Comparison of ENCODE assay signal across 11 mouse cellular contexts in genomic region chr2:181952747-181953680, GRCm38 (mm10). TPM values are rescaled to one million over a fixed set of nuclear protein-coding genes. Genes with fewer than 3 reads are reported as not detected.
DNase-seq lines count a peak whose midpoint lies in the region; ATAC-seq and TF ChIP-seq lines count a peak whose summit lies in the region.
"Not testable (repeated sequence)": the region's sequence is repeated elsewhere in the genome, so short reads cannot be mapped to it uniquely, and the experiment has no call there.
"Had no signal": no experiment of that assay in that cellular context is flagged by ENCODE, and none has a peak within 500 bp of the region (broad histone marks: within the 10 kb centered on the region; RNA-seq: fewer than 3 reads in every experiment).

No protein-coding gene starts in this region.

- H3K4me1 ChIP-seq in ES-E14 (ENCODE audit: control insufficient read depth in 2 of 2, insufficient read depth in 2 of 2, low read length in 2 of 2, poor library complexity in 1 of 2); embryonic facial prominence, embryonic 11.5 days (ENCODE audit: control insufficient read depth, insufficient read depth, low read length); kidney, embryonic 15.5 days; liver, embryonic 13.5 days (replicated peaks); midbrain, embryonic 12.5 days; stomach, embryonic 14.5 days (ENCODE audit: control insufficient read depth, insufficient read depth, low read length): not testable (repeated sequence)

- H3K4me3 ChIP-seq in ES-E14 (ENCODE audit: insufficient read depth in 1 of 2, low read depth in 1 of 2, low read length in 2 of 2, poor library complexity in 1 of 2, severe bottlenecking in 1 of 2), result peak overlapping the region; percentile 34 to 61
- H3K4me3 ChIP-seq in embryonic facial prominence, embryonic 11.5 days (ENCODE audit: low read depth, low read length); liver, embryonic 13.5 days (replicated peaks); stomach, embryonic 14.5 days (ENCODE audit: low read depth, low read length): not testable (repeated sequence)
- H3K4me3 ChIP-seq in kidney, embryonic 15.5 days (replicated peaks), result peak overlapping the region; percentile 27
- H3K4me3 ChIP-seq in midbrain, embryonic 12.5 days, result peak overlapping the region; percentile 24

- intact Hi-C loops in heart, postnatal 25 days (cut with DNase I), result not testable (repeated sequence)

- peak; percentile 30 for DNase-seq in ES-E14 (ENCODE audit: low read depth, low spot score)
- DNase-seq in embryonic facial prominence, embryonic 11.5 days (ENCODE audit: low spot score), result peak; percentile 27
- DNase-seq in gonadal fat pad, adult 2 months (ENCODE audit: low read depth), result peak; percentile 6
- peak; percentile 3 for DNase-seq in heart, postnatal 25 days (ENCODE audit: low spot score)
- DNase-seq in liver, embryonic 13.5 days, result not testable (repeated sequence)

- WGBS in embryonic facial prominence, embryonic 11.5 days, result 19% methylated on average over 21 of the region's 21 CpGs
- 17% methylated on average over 21 of the region's 21 CpGs for WGBS in kidney, embryonic 15.5 days
- 24% methylated on average over 21 of the region's 21 CpGs for WGBS in liver, embryonic 13.5 days (ENCODE audit: insufficient replicate concordance)
- 21% methylated on average over 21 of the region's 21 CpGs for WGBS in midbrain, embryonic 12.5 days
- 19% methylated on average over 21 of the region's 21 CpGs for WGBS in stomach, embryonic 14.5 days

- not testable (repeated sequence) for H3K9me3 ChIP-seq in ES-E14 (ENCODE audit: control insufficient read depth, insufficient read depth, low read depth, low read length); embryonic facial prominence, embryonic 11.5 days (replicated peaks; ENCODE audit: control insufficient read depth, low read length); kidney, embryonic 15.5 days (replicated peaks); liver, embryonic 13.5 days (replicated peaks); midbrain, embryonic 12.5 days; stomach, embryonic 14.5 days (ENCODE audit: control insufficient read depth, low read depth, low read length)

- in situ Hi-C loops in ES-E14 (cut with MboI; ENCODE audit: low sequenced_read_pairs in 2 of 2, unreplicated experiment in 2 of 2), result not testable (repeated sequence)

- not testable (repeated sequence) for ATAC-seq in embryonic facial prominence, embryonic 11.5 days (replicated peaks; ENCODE audit: insufficient number of reproducible peaks, low FRiP score, low TSS enrichment, low read depth); liver, embryonic 13.5 days (ENCODE audit: low read depth)
- ATAC-seq in kidney, embryonic 15.5 days (replicated peaks; ENCODE audit: low FRiP score), result peak; percentile 75
- ATAC-seq in midbrain, embryonic 12.5 days (ENCODE audit: low FRiP score, low read depth), result peak; percentile 38; the same call in 1 of the 2 replicates
- ATAC-seq in stomach, embryonic 14.5 days (ENCODE audit: insufficient number of reproducible peaks, insufficient read depth, low FRiP score, low read depth), result peak; percentile 49; the same call in 1 of the 2 replicates

- H3K4me2 ChIP-seq in embryonic facial prominence, embryonic 11.5 days (ENCODE audit: low read depth, low read length), result peak overlapping the region; percentile 19; the same call in 1 of the 2 replicates
- peak overlapping the region; percentile 56 for H3K4me2 ChIP-seq in kidney, embryonic 15.5 days
- H3K4me2 ChIP-seq in liver, embryonic 13.5 days, result peak overlapping the region; percentile 17; the same call in 1 of the 2 replicates
- H3K4me2 ChIP-seq in midbrain, embryonic 12.5 days (replicated peaks), result peak overlapping the region; percentile 48
- peak overlapping the region; percentile 29 for H3K4me2 ChIP-seq in stomach, embryonic 14.5 days (replicated peaks; ENCODE audit: low read depth, low read length)

- not testable (repeated sequence) for H3K27me3 ChIP-seq in embryonic facial prominence, embryonic 11.5 days (ENCODE audit: control insufficient read depth, insufficient read depth, low read length); kidney, embryonic 15.5 days; liver, embryonic 13.5 days; midbrain, embryonic 12.5 days; stomach, embryonic 14.5 days (ENCODE audit: control insufficient read depth, insufficient read depth, low read length)

- H3K9ac ChIP-seq in ES-E14 (ENCODE audit: insufficient read depth, low read depth, low read length, poor library complexity, severe bottlenecking), result peak overlapping the region; percentile 47
- not testable (repeated sequence) for H3K9ac ChIP-seq in embryonic facial prominence, embryonic 11.5 days (replicated peaks; ENCODE audit: low read length); kidney, embryonic 15.5 days; liver, embryonic 13.5 days; midbrain, embryonic 12.5 days (replicated peaks); stomach, embryonic 14.5 days (replicated peaks; ENCODE audit: low read depth, low read length)

- not testable (repeated sequence) for H3K27ac ChIP-seq in ES-E14 (ENCODE audit: insufficient read depth, low read depth, low read length, poor library complexity, severe bottlenecking); embryonic facial prominence, embryonic 11.5 days (replicated peaks; ENCODE audit: low read depth, low read length); kidney, embryonic 15.5 days; liver, embryonic 13.5 days; midbrain, embryonic 12.5 days (replicated peaks)
- peak overlapping the region; percentile 52 for H3K27ac ChIP-seq in stomach, embryonic 14.5 days (ENCODE audit: low read length)

- H3K36me3 ChIP-seq in ES-E14 (ENCODE audit: control insufficient read depth, insufficient read depth, low read length, poor library complexity, severe bottlenecking); embryonic facial prominence, embryonic 11.5 days (replicated peaks; ENCODE audit: control insufficient read depth, insufficient read depth, low read depth, low read length); kidney, embryonic 15.5 days; liver, embryonic 13.5 days; midbrain, embryonic 12.5 days; stomach, embryonic 14.5 days (ENCODE audit: control insufficient read depth, insufficient read depth, low read length): not testable (repeated sequence)

TF ChIP-seq in ES-E14, 5 proteins besides CTCF, POLR2A, EP300 and RAD21:
- TF ChIP-seq MAFK (IDR thresholded peaks at IDR 0.05; ENCODE audit: insufficient read depth, low read depth, low read length), result 0 out of 2 replicates have a peak, but pooled peaks have one; percentile 3

RNA-seq across cellular contexts. Expression of gene Gm14496, which starts 37.9 kb away (rescaled TPM):
- total RNA-seq in ES-E14 (2012; rRNA removed), result not detected in 2 replicates
- not detected in 2 replicates for polyA plus RNA-seq in embryonic facial prominence, embryonic 11.5 days (2014; fragmentation: Nextera tagmentation; extraction: Ambion mirVana)
- polyA plus RNA-seq in gonadal fat pad, adult 2 months (2012; rRNA removed), result not detected in 2 replicates
- total RNA-seq in heart, postnatal 25 days (2021), result not detected
- polyA plus RNA-seq in kidney, embryonic 15.5 days (2015; fragmentation: Nextera tagmentation; extraction: Ambion mirVana), result not detected in 2 replicates
- polyA plus RNA-seq in liver, embryonic 13.5 days (2015; fragmentation: Nextera tagmentation; extraction: Ambion mirVana), result not detected in 2 replicates
- polyA plus RNA-seq in midbrain, embryonic 12.5 days (2016; fragmentation: Nextera tagmentation; extraction: Ambion mirVana), result not detected in 2 replicates
- not detected in 2 replicates for polyA plus RNA-seq in stomach, embryonic 14.5 days (2014; fragmentation: Nextera tagmentation; extraction: Ambion mirVana)
- total RNA-seq: gastrocnemius, adult 18-20 months; layer of hippocampus, postnatal 14 days had no signal
- polyA plus RNA-seq: liver, embryonic 15.5 days had no signal
